In the genomic region with DNA sequence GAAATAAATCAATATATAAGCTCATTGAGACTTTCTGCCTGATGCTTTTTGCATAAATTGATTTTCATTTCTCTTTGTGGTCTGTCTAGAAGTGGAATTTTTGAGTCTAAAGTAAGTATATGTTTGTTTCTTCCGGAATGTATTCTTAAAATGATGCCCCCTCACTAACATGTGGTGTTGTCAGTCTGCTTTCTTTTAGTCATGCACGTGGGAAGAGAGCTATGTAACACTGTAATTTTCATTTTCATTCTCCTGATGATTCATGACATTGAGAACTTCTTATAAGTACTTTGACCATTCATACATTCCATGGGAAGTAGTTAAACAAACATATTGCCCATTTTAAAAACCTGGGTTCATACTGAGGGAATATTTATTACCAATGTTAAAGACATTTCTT, we compare ENCODE assay signal across 33 mouse cellular contexts.
"Had no signal": no experiment of that assay in that cellular context is flagged by ENCODE, and none has a peak within 500 bp of the region (broad histone marks: within the 10 kb centered on the region; RNA-seq: fewer than 3 reads in every experiment).

No protein-coding gene starts in this region.

- H3K4me2 ChIP-seq: heart, embryonic 12.5 days; heart, embryonic 13.5 days; heart, embryonic 15.5 days; hindbrain, embryonic 12.5 days; hindbrain, embryonic 13.5 days; hindbrain, embryonic 14.5 days; hindbrain, embryonic 15.5 days; intestine, embryonic 15.5 days; kidney, embryonic 15.5 days had no signal

- ATAC-seq: hindbrain, embryonic 16.5 days; hindbrain, postnatal 0 days; inflammation-experienced regulatory T-cells, adult 6 months; intestine, embryonic 15.5 days; intestine, embryonic 16.5 days; intestine, postnatal 0 days had no signal

- H3K27me3 ChIP-seq: heart, embryonic 12.5 days; heart, embryonic 13.5 days; heart, embryonic 15.5 days; hindbrain, embryonic 12.5 days; hindbrain, embryonic 13.5 days; hindbrain, embryonic 15.5 days; intestine, embryonic 15.5 days; kidney, embryonic 15.5 days had no signal

- H3K4me1 ChIP-seq: heart, embryonic 12.5 days; heart, embryonic 13.5 days; heart, embryonic 15.5 days; hindbrain, embryonic 12.5 days; hindbrain, embryonic 13.5 days; hindbrain, embryonic 15.5 days; intestine, embryonic 15.5 days; kidney, embryonic 15.5 days had no signal

- H3K9ac ChIP-seq: heart, embryonic 12.5 days; heart, embryonic 13.5 days; heart, embryonic 15.5 days; hindbrain, embryonic 12.5 days; hindbrain, embryonic 13.5 days; hindbrain, embryonic 14.5 days; hindbrain, embryonic 15.5 days; intestine, embryonic 15.5 days; kidney, embryonic 15.5 days had no signal

- H3K36me3 ChIP-seq: heart, embryonic 12.5 days; heart, embryonic 13.5 days; heart, embryonic 15.5 days; hindbrain, embryonic 12.5 days; hindbrain, embryonic 13.5 days; hindbrain, embryonic 15.5 days; intestine, embryonic 15.5 days; kidney, embryonic 15.5 days had no signal

- H3K4me3 ChIP-seq: heart, embryonic 12.5 days; heart, embryonic 13.5 days; heart, embryonic 15.5 days; hindbrain, embryonic 12.5 days; hindbrain, embryonic 13.5 days; hindbrain, embryonic 15.5 days; intestine, embryonic 15.5 days; kidney, embryonic 15.5 days; layer of hippocampus, adult 2 months; left cerebral cortex, adult 2 months had no signal

- H3K9me3 ChIP-seq: heart, embryonic 12.5 days; heart, embryonic 13.5 days; heart, embryonic 15.5 days; hindbrain, embryonic 12.5 days; hindbrain, embryonic 13.5 days; hindbrain, embryonic 15.5 days; intestine, embryonic 15.5 days; kidney, embryonic 15.5 days had no signal

- DNase-seq: heart, postnatal 10 days; heart, postnatal 14 days; heart, postnatal 36 days; heart, postnatal 4 days; kidney, adult 11 months; kidney, adult 18-20 months; kidney, adult 2 months; kidney, adult 8-10 months; kidney, adult 9 months; kidney, postnatal 10 days; kidney, postnatal 14 days; kidney, postnatal 25 days; kidney, postnatal 36 days; kidney, postnatal 4 days; layer of hippocampus, adult 9-11 months; layer of hippocampus, postnatal 36 days had no signal

- H3K27ac ChIP-seq: heart, embryonic 13.5 days; heart, embryonic 15.5 days; hindbrain, embryonic 12.5 days; hindbrain, embryonic 13.5 days; hindbrain, embryonic 14.5 days; hindbrain, embryonic 15.5 days; hindbrain, postnatal 0 days; intestine, embryonic 15.5 days; kidney, embryonic 15.5 days; kidney, postnatal 0 days; layer of hippocampus, adult 2 months; left cerebral cortex, adult 2 months had no signal
